Mouse (Mus musculus) thymus, postnatal 0 days (tissue): Measurements from ENCODE around the gene Tex12. TPM values are rescaled to one million over a fixed set of nuclear protein-coding genes. Genes with fewer than 3 reads are reported as not detected.

Source experiments
- DNase-seq: peaks from one replicate; pipeline ENCODE4 v3.0.0-alpha.2; 2015; ENCODE audit warnings: low spot score
- polyA plus RNA-seq: library from polyadenylated mRNA; unstranded; fragments of >200 nt; fragmentation: Nextera tagmentation; extraction: Ambion mirVana; gene quantifications from 2 replicates; pipeline ENCODE4 v1.2.1, GENCODE M21; 2015

Gene Tex12
- polyA plus RNA-seq, 1 experiment from 2014 or later = not detected

DNA sequence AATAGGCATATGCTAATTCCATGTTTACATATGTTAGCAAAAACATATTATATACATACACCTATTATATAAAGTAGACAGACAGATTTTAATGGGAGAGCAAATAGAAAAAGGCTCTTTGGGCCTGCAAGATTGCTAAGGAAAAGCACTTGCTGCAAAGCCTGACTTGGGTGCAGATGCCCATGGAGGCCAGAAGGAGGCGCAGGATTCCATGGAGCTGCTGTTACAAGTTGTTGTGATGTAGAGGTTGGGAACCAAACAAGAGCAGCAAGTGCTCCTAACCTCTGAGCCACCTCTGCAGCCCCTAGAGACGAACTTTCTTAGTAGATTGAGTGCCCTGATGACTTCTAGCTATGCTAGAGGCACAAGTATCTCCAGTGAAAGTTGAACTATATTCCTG, 42.3 kb downstream of the Tex12 start:
- peak; percentile 56 for DNase-seq

DNA sequence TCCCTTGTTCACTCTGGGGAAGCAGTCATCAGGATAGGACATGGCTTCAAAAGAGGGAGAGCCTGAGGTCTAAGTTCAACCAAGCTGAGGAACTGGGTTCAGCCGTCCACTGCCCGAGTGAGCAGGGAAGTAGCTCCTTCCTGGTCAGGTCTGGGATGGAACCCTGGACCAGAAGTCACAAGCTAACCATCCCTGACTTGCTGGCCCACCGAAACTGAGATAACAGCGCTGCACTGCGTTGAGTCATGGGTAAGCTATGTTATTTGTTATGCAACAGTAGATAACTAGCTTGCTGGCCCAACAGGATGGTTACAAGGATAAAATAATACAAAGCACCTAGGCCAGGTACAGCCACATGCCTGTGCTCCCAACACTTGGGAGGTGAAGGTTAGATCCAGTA, 45.7 kb downstream of the Tex12 start:
- no peak for DNase-seq

DNA sequence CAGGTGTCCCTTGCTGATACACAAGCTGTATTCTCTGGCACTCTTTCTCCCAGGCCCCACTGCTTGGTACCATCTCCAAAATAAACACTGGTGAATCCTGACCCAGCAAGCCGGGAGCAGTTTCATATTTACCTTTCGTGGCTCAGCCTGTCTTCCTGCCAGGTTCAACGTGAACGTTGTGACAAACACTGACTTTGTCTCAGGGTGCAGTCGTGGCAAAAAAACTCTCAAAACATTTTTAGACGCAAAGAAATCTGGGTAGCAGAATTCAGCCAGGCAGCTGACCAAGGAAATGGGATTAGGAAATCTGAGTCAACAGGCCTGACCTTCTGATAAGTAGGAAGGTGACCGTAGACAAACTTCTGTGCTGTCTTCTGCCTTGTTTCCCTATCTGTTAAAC, 53.6 kb downstream of the Tex12 start:
- DNase-seq = no peak

Other genes with a start within 250 kb of the Tex12 start
- 211 and 235 TPM in 2 replicates for gene Rpl10-ps3, start 216.4 kb downstream of the Tex12 start, polyA plus RNA-seq
- gene Plet1, start 66.8 kb downstream of the Tex12 start, polyA plus RNA-seq = 5.0 and 5.3 TPM in 2 replicates
- 141 and 158 TPM in 2 replicates for gene Pts, start 32.6 kb downstream of the Tex12 start, polyA plus RNA-seq
- gene Il18, start 6.5 kb downstream of the Tex12 start, polyA plus RNA-seq = 25.7 and 28.5 TPM in 2 replicates
- 0.39 and 0.45 TPM in 2 replicates for gene Bco2, start 6.1 kb downstream of the Tex12 start, polyA plus RNA-seq
- gene Sdhd, start 42.5 kb upstream of the Tex12 start, polyA plus RNA-seq = 303 and 309 TPM in 2 replicates
- 282 and 312 TPM in 2 replicates for gene Timm8b, start 42.6 kb upstream of the Tex12 start, polyA plus RNA-seq
- 2.5 and 3.2 TPM in 2 replicates for gene Pih1d2, start 56.0 kb upstream of the Tex12 start, polyA plus RNA-seq
- 26.4 and 30.9 TPM in 2 replicates for gene Nkapd1, start 56.1 kb upstream of the Tex12 start, polyA plus RNA-seq
- gene Dlat, start 98.5 kb upstream of the Tex12 start, polyA plus RNA-seq = 37.4 and 42.7 TPM in 2 replicates
- 0.91 and 1.0 TPM in 2 replicates for gene Dixdc1, start 178.2 kb upstream of the Tex12 start, polyA plus RNA-seq
- 6.2 and 6.3 TPM in 2 replicates for gene 2310030G06Rik, start 185.2 kb upstream of the Tex12 start, polyA plus RNA-seq
- 17.2 and 17.5 TPM in 2 replicates for gene Cryab, start 190.0 kb upstream of the Tex12 start, polyA plus RNA-seq
- gene Hspb2, start 191.0 kb upstream of the Tex12 start, polyA plus RNA-seq = 2.0 and 2.7 TPM in 2 replicates
- 8.4 and 9.1 TPM in 2 replicates for gene Fdxacb1, start 206.9 kb upstream of the Tex12 start, polyA plus RNA-seq
- 17.2 and 19.1 TPM in 2 replicates for gene Alg9, start 213.7 kb upstream of the Tex12 start, polyA plus RNA-seq
- gene 1110032A03Rik, start 214.2 kb upstream of the Tex12 start, polyA plus RNA-seq = 33.2 and 39.6 TPM in 2 replicates